Mouse (Mus musculus) liver, postnatal 0 days (tissue): ENCODE results near the gene Mrps12.

Experiments
- CTCF ChIP-seq: sonication (generic); IDR thresholded peaks from 2 replicates; pipeline ENCODE4 v1.5.1; 2016; ENCODE audit warnings: antibody characterized with exemption, low read depth
- EP300 ChIP-seq: IDR thresholded peaks from 2 replicates; pipeline ENCODE4 v1.6.1; 2016; ENCODE audit warnings: antibody characterized with exemption, low read depth, mild to moderate bottlenecking

GRCm38 (mm10) chr7:28694966-28695511 lies 46.6 kb downstream of the Mrps12 start:
- TF ChIP-seq EP300 (no peak), CTCF (no peak)
